Mouse (Mus musculus): Measurements from ENCODE around the gene Dna2.
A peak's percentile ranks its signal among the peaks of the same experiment; 100 is the strongest.

Gene Dna2

DNA sequence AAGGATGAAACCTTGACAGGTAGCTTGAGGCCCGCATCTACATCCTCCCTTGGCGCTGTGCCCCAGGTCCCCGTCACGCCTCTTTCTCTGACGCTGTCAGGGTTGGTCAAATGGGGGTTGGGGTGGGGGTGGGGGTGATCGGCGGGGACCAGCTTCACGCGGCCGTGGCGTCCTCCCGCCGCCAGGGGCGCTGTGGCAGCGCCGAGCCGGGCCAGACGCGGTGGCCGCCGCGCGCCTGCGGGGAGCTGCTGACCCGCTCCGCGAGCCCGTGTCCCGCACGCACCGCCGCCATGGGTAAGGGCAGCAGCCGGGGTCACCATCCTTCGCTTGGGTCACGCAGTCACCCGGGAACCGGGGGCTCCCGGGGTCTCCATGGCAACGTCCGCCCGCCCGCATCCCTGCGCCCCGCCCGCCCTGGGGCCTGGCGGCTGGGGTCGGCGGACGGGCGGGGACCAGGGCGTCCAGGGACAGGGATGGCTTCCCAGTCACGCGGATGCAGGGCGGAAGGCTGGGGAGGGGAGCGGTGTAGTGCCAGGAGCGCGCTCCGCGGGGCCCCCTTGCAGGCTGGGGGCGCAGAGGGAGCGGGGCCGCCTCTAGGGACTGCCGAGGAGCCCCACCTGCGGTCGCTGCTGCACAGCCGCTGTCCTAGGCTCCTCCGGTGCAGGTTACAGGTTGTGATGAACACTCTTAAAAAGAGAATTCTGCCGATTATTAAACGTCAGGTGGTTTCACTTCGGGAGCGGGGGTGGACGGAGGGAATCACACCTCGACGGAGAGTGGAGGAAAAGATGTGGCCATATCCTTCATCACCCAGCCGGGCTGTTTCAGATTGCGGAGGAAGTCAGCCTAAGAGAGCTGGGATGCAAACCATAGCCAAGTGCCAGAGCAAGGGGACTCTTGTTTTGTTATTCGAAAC lies 33.5 kb downstream of the Dna2 start, which contains the start of gene Rufy2:
Gene Rufy2 (plus strand): TSS at position 185 of the 916 bp plus-strand sequence.
- peak; percentile 88 for DNase-seq (ENCODE audit: low read depth, low spot score)

DNA sequence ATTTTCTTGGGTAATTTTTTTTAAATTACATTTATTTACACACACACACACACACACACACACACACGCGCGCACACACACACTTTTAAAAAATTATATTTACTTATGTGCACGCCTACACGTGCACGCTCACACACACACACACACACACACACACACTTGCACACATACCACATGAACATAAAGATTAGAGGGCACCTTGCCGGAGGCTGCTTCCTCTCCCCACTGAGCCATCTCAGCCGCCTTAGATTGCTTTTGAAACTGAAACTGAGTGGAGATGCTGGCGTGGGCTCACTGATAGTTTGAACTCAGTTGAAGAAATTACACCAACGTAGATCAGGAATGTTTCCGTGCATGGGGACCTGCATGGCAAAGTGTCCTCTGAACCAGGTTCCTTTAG lies 37.2 kb downstream of the Dna2 start:
- no peak for DNase-seq (ENCODE audit: low read depth, low spot score)

DNA sequence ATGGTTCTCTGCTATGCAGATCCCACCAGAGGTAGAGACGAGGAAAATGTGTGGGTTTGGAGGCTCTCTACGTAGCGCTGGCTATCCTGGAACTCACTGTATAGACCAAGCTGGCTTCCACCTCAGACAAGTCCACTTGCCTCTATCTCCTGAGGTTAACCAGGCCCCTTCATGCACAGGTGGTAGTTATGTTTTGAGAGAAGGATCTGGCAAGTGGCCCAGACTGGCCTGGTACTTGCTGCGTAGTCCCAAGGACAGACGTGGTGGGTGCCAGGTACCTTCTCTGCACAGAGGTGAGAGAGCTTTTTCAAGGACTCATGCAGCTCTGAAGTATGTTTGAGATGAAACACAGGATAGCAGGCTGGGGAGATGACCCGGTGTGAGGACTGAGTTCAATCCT lies 37.7 kb downstream of the Dna2 start:
- DNase-seq (ENCODE audit: low read depth, low spot score) = no peak

DNA sequence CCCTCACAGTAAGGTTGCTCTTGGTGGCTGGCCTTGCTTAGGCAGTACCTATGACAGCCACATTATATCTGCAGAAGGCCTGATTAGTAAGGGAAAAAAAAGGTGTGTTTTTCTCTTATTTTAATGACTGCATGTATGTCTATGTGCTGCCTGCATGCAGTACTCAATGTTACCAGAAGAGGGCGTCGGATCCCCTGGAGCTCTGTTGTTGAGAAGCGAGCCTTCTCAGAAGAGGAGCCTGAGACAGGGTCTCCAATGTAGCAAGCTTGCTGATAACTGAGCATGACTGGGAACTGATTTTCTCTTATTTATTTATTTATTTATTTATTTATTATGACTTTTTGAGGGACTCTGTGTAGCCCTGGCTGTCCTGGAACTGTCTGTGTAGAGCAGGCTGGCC lies 40.5 kb downstream of the Dna2 start:
- peak; percentile 88 for DNase-seq (ENCODE audit: low read depth, low spot score)

DNA sequence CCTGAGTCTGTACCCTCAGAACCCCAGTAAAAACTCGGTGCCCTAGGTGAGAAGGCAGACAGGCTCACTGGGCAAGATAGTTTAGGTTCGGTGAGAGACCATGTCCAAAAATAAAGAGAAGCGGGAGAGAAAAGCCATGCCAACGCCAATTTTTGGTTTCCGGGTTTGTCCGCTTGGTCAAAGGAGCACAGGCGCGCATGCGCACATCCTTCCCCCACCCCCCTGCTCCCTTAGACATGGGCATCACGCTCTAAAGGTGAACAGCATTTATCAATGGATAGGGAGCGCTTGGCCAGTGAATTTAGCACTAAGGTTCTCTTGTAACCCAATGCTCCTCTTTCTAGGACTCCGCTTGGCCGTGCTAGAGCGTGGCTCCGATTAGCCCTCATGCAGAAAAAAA lies 43.8 kb downstream of the Dna2 start:
- peak; percentile 72 for DNase-seq (ENCODE audit: low read depth, low spot score)

DNA sequence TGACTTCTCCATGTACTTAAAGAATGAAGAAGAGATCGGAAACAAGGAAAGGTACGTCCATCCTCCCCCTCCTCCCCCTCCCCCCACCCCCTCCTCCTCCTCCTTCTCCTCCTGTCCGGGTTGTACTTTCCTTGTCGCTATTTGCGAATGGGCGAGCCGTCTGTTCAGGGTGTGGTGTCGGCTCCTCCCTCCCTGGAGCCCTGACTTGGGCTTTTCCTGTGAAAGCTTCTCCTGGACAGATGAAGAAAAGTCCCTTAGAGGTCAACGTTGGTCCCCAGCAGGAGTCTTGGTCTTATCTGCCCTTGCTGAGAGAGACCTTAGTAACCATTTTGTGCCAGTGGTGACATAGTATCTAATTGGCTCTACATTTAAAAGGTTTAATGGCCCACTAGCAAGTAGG lies 47.2 kb downstream of the Dna2 start:
- peak; percentile 70 for DNase-seq (ENCODE audit: low read depth, low spot score)

DNA sequence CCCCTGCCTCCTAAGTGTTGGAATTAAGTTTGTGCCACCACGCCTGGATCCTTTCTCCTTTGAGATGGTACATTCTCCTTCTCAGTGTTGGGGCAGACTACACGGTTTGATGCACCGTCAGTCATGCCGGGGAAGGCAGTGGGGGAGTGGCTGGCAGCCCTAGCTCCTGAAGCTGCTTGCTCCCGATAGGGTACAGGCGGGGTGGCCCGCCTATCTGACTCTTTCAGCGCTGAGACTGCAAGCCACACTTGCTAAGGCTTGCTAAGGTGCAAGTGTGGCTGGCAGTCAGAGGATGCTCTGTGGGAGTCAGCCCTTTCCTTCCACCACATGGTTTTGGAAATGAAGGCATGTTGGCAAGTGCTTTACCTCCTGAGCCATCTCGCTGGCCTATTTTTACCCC lies 53.8 kb downstream of the Dna2 start:
- no peak for DNase-seq (ENCODE audit: low read depth, low spot score)

DNA sequence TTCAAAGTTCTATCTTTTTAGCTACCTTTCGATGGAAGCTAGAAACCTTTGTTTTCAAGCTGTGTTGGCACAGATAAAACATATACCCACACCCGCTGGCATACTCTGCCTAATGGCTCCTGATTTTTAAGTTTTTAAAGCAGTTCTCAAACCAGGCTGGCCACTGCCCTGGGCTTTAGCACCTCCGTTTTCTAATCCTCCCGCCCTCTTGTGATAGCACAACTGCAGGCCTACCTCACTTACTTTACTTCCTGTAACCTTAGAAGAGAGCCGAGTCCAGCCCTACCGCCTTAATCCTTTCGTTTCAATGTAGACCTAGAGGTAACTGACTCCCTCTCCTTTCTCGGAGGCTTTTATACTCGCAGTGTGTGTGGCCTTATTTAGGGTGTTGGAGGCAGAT lies 56.4 kb downstream of the Dna2 start:
- DNase-seq (ENCODE audit: low read depth, low spot score) = no peak

DNA sequence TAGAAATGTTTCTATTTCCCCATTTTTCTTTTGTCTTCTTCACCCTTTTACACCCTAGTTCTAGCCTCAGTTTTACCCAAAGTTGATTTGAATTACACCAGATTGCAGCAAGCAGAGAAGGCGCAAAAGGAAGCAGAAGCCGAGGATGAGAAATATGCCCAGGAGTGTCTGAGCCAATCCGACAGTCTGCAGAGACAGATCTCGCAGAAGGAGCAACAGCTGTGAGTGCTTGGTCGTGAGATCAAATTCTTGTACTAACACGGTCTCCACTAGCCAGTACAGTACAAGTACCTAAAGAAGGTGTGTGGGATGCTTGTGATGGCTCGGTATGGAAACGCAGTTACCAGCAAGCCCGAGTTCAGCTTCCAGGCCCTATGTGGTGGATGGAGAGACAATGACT lies 57.7 kb downstream of the Dna2 start:
- DNase-seq (ENCODE audit: low read depth, low spot score) = no peak

DNA sequence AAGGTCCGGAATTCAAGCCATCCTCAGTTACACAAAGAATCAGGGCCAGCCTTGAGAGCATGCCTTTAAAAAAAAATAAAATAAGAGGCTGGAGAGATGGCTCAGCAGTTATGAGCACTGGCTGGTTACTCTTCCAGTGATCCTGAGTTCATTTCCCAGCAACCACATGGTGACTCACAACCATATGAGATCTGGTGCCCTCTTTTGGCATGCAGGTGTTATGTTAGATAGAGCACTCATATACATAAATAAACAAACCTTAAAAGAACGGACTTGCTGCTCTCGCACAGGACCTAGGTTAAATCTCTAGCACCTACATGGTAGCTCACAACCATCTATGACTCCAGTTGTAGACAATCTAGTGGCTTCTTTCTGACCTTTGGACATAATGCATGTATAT lies 61.4 kb downstream of the Dna2 start:
- no peak for DNase-seq (ENCODE audit: low read depth, low spot score)

DNA sequence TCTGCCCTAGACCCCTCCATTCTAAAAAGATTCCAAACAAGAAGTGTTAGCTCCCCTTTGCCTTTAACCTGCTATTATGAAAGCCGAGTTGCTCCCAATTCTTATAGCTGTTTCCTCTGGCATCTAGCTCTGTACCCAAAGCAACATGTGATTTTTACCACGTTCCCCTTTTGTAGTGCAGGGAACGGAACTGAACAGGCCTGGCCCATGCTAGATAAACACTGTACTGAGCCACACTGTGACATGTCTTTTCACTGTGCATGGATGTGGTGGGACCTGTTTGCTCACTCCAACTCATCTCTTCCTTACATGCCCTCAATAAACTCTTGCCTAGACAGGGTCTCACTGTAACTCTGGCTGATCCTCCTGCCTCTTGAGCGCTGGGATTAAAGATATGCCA lies 63.4 kb downstream of the Dna2 start:
- no peak for DNase-seq (ENCODE audit: low read depth, low spot score)

DNA sequence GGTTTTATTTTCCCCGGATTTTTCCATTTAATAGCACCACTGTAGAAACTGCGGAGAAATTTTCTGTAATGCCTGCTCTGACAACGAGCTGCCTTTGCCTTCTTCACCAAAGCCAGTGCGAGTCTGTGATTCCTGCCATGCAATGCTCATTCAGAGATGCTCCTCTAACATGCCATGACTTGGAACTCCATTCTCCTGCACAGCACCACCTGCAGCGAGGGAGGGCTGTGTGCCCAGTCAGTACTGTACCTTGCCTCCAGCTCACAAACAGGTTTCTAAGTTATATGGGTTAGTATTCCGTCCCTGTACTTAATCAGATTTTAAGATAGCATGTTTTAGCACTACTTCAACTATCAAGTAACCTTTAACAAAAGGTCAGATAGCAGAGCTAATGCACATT lies 64.7 kb downstream of the Dna2 start:
- DNase-seq (ENCODE audit: low read depth, low spot score) = no peak

DNA sequence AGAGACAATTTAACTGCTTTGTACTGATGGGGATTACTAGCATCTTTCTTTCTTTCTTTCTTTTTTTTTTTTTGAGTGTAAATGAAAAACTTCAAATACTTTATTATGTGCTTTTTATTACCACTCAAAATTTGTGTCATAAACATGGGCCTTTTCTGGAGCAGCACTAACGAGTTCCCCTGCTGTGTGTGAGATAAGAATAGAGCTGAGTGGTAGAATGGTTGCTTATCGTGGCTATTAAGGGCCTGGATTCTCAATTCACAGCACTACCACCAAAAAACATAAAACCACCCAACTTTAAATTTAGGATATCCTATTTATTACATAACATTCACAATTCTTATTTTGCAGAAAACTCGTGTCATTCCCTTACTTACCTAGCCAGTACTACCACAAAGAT lies 66.7 kb downstream of the Dna2 start:
- DNase-seq (ENCODE audit: low read depth, low spot score) = no peak

DNA sequence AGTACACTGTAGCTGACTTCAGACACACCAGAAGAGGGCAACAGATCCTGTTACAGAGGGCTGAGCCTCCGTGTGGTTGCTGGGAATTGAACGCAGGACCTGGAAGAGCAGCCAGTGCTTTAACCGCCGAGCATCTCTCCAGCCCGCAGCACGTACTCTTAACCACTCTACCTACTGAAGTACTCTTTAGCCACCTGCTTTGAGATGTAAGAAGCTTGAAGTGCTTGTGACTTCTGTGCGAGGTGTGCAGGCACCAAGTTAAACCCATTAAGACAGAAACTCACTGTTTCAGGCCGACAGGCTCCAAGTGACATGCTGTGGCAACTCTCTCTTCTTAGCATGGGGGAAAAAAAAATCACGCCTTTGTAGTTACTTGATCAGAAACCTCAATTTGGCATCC lies 67.3 kb downstream of the Dna2 start:
- DNase-seq (ENCODE audit: low read depth, low spot score) = peak; percentile 18

DNA sequence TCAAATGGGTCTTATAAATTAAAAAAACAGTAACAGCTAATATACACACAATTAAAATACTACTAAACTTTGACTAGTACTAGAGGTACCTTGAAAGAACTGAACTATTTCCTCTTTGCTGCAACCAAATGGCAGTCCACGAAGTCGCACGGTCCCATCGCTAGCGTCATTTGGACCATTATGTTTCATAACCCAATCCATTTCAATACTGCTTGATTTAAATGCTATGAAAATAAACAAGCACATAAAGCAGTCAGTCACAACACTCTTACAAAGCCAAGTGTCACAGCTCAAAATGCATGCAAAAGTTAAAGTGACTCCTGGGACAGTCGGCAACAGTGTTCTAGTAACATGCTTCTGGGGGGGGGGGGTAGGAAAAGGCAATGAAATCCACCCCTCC lies 72.5 kb downstream of the Dna2 start:
- DNase-seq (ENCODE audit: low read depth, low spot score) = no peak

DNA sequence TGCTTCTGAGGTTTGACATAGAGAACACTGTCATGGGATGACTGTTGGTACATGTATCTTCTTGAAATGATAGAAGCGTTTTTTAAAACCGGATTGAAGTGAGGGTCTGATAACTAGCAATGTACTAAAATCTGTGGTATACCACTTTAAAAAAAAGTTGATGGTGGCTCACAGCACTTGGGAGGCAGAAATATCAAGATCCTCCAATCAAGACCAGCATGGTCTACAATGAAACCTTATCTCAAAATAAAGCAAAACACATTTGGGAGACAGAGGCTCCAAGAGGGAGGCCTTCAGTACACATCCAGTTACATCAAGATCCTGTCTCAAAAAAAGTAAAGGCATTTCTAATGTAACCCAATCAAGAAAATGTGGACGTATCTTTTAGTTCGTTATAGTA lies 74.9 kb downstream of the Dna2 start:
- DNase-seq (ENCODE audit: low read depth, low spot score) = no peak

DNA sequence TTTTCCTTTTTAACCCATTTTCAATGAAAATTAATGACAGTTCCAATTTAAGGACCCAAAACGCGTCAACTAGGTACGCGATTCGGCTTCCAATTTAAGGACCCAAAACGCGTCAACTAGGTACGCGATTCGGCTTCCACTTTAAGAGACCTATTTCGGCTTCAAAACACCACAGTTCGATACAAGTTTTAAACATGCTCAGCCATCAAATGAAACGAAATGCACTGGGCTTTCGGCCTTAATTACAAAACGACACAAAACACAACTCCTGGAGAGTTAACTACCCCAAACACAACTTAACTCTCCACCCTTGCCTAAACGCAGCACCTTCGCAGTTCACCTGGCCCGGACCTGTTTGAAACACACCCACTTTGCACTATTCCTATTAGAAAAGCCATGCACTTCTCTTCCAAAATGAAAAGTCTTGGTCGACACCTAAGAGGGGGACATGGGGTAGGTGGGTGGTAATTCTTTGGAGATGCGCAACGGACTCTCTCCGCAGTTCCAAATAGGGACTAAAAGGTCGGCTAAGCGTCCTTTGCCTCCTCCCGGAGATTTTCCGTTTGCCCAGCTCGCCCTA lies 75.8 kb downstream of the Dna2 start:
- DNase-seq (ENCODE audit: low read depth, low spot score) = peak; percentile 17

DNA sequence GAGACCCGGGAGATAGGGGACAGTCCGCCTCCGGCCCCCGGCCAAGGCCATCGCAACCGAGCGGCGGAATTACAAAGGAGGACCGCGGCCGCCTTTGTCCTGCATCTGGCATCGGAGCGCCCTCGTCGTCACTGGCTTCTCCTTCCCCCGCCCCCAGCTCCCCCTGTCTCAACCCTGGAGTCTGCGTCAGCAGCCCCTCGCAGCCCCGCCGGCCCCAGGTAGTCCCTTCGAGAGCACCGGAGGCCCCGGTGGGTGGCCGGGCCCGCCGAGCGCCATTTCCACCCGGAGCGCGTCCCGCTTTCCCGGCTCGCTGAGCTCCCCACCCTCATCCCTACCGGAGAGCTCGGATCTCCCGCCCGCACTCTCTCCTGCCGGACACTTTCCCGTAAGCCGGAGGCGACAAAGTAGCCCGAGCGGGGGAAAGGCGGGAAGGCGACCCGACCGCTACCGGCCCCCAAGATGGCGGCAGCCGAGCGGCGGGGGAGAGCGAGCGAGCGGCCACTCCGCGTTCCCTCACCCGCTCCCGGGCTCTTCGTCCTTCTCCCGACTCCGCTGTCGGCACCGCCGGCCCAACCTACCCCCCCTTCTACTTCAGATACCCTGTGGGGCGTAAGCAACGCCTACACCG lies 76.4 kb downstream of the Dna2 start:
- DNase-seq (ENCODE audit: low read depth, low spot score) = peak; percentile 65
